Mouse (Mus musculus): ENCODE results near the gene Cd93. TPM values are rescaled to one million over a fixed set of nuclear protein-coding genes. Genes with fewer than 3 reads are reported as not detected.

The Cd93 gene
- polyA plus RNA-seq, 1 experiment, result 0.12 TPM

DNA sequence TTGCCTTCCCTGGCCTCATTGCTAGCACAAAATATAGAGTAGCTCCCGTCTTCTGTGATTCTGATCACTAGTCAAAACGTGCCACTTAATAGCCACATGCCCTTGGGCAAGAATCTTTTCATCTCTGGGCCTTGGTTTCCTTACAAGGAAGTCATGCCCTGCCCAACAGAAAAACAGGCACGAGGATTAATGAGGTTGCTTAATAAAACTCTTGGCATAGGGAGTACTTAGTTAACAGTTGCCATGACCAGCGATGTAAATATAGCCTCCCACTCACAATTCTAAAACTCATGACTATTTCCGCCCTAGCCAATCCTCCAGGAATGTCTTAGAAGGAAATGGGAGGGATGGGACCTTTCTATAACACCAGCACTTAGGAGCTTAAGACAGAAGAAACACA is 8.1 kb upstream of the Cd93 start:
- H3K4me3 ChIP-seq, result no peak overlapping the region
- no peaks in the 10 kb centered on the region for H3K27me3 ChIP-seq (ENCODE audit: control insufficient read depth, insufficient read depth, insufficient read length)
- H3K36me3 ChIP-seq (ENCODE audit: control insufficient read depth, insufficient read depth), result no peaks in the 10 kb centered on the region
- no peaks in the 10 kb centered on the region for H3K79me2 ChIP-seq (ENCODE audit: control insufficient read depth, insufficient read depth)
- no peak overlapping the region for H3K4me2 ChIP-seq (ENCODE audit: low read depth)
- TF ChIP-seq MYOG (IDR thresholded peaks at IDR 0.05; ENCODE audit: control insufficient read depth in 1 of 3, insufficient read depth in 1 of 3, insufficient read length in 2 of 3, low read depth in 2 of 3), result no peak
- no peak for TF ChIP-seq USF1 (IDR thresholded peaks at IDR 0.05; ENCODE audit: low read depth)
- no peak for TF ChIP-seq POLR2AphosphoS2 (IDR thresholded peaks at IDR 0.05; ENCODE audit: insufficient read length, low read depth)
- no peak for TF ChIP-seq MAX (IDR thresholded peaks at IDR 0.05; ENCODE audit: low read depth)
- TF ChIP-seq TCF3 (IDR thresholded peaks at IDR 0.05; ENCODE audit: insufficient read length, low read depth), result no peak
- no peak for TF ChIP-seq CEBPB (IDR thresholded peaks at IDR 0.05; ENCODE audit: insufficient read depth, poor library complexity, severe bottlenecking)
- no peak for TF ChIP-seq POLR2A (IDR thresholded peaks at IDR 0.05; ENCODE audit: insufficient read length, low read depth)
- no peak for TF ChIP-seq TCF12 (IDR thresholded peaks at IDR 0.05; ENCODE audit: insufficient read depth, poor library complexity, severe bottlenecking)
- no peak overlapping the region for H3ac ChIP-seq (ENCODE audit: control insufficient read depth, insufficient read length)

GRCm38 (mm10) chr2:148450616-148451015 is 7.3 kb upstream of the Cd93 start:
- Histone ChIP-seq H3ac (ENCODE audit: control insufficient read depth, insufficient read length) (no peak overlapping the region), H3K27me3 (ENCODE audit: control insufficient read depth, insufficient read depth, insufficient read length) (no peaks in the 10 kb centered on the region), H3K36me3 (ENCODE audit: control insufficient read depth, insufficient read depth) (no peaks in the 10 kb centered on the region), H3K4me3 (no peak overlapping the region), H3K79me2 (ENCODE audit: control insufficient read depth, insufficient read depth) (no peaks in the 10 kb centered on the region), H3K4me2 (ENCODE audit: low read depth) (no peak overlapping the region)
- no peak for TF ChIP-seq POLR2A (IDR thresholded peaks at IDR 0.05; ENCODE audit: insufficient read length, low read depth)
- no peak for TF ChIP-seq CEBPB (IDR thresholded peaks at IDR 0.05; ENCODE audit: insufficient read depth, poor library complexity, severe bottlenecking)
- TF ChIP-seq MAX (IDR thresholded peaks at IDR 0.05; ENCODE audit: low read depth), result no peak

GRCm38 (mm10) chr2:148449659-148450058 is 6.3 kb upstream of the Cd93 start:
- Histone ChIP-seq H3K27me3 (ENCODE audit: control insufficient read depth, insufficient read depth, insufficient read length) (no peaks in the 10 kb centered on the region), H3ac (ENCODE audit: control insufficient read depth, insufficient read length) (no peak overlapping the region), H3K36me3 (ENCODE audit: control insufficient read depth, insufficient read depth) (no peaks in the 10 kb centered on the region), H3K4me3 (no peak overlapping the region), H3K79me2 (ENCODE audit: control insufficient read depth, insufficient read depth) (no peaks in the 10 kb centered on the region), H3K4me2 (ENCODE audit: low read depth) (no peak overlapping the region)
- TF ChIP-seq TCF12 (IDR thresholded peaks at IDR 0.05; ENCODE audit: insufficient read depth, poor library complexity, severe bottlenecking), result no peak
- no peak for TF ChIP-seq USF1 (IDR thresholded peaks at IDR 0.05; ENCODE audit: low read depth)
- TF ChIP-seq SRF (IDR thresholded peaks at IDR 0.05; ENCODE audit: control insufficient read depth, insufficient read length, low read depth), result no peak
- no peak for TF ChIP-seq MAX (IDR thresholded peaks at IDR 0.05; ENCODE audit: low read depth)
- no peak for TF ChIP-seq POLR2AphosphoS2 (IDR thresholded peaks at IDR 0.05; ENCODE audit: insufficient read length, low read depth)
- TF ChIP-seq E2F4 (IDR thresholded peaks at IDR 0.05; ENCODE audit: insufficient read depth), result no peak
- TF ChIP-seq CEBPB (IDR thresholded peaks at IDR 0.05; ENCODE audit: insufficient read depth, poor library complexity, severe bottlenecking), result no peak

GRCm38 (mm10) chr2:148446446-148446845 is 3.1 kb upstream of the Cd93 start:
- Histone ChIP-seq H3ac (ENCODE audit: control insufficient read depth, insufficient read length) (no peak overlapping the region), H3K36me3 (ENCODE audit: control insufficient read depth, insufficient read depth) (no peaks in the 10 kb centered on the region), H3K79me2 (ENCODE audit: control insufficient read depth, insufficient read depth) (no peaks in the 10 kb centered on the region), H3K4me3 (no peak overlapping the region), H3K4me2 (ENCODE audit: low read depth) (no peak overlapping the region), H3K27me3 (ENCODE audit: control insufficient read depth, insufficient read depth, insufficient read length) (no peaks in the 10 kb centered on the region)
- peak in 1 of 3 experiments; percentile 14 for TF ChIP-seq MYOG (IDR thresholded peaks at IDR 0.05; ENCODE audit: control insufficient read depth in 1 of 3, insufficient read depth in 1 of 3, insufficient read length in 2 of 3, low read depth in 2 of 3)
- peak in 2 of 3 experiments; percentile 40 to 49 for TF ChIP-seq MYOD1 (IDR thresholded peaks at IDR 0.05; ENCODE audit: control insufficient read depth in 1 of 3, insufficient read length in 2 of 3, low read depth in 2 of 3)
- no peak for TF ChIP-seq REST (IDR thresholded peaks at IDR 0.05; ENCODE audit: insufficient read depth, insufficient read length)
- no peak for TF ChIP-seq POLR2AphosphoS2 (IDR thresholded peaks at IDR 0.05; ENCODE audit: insufficient read length, low read depth)
- TF ChIP-seq TCF12 (IDR thresholded peaks at IDR 0.05; ENCODE audit: insufficient read depth, poor library complexity, severe bottlenecking), result no peak
- TF ChIP-seq SRF (IDR thresholded peaks at IDR 0.05; ENCODE audit: control insufficient read depth, insufficient read length, low read depth), result no peak
- TF ChIP-seq CEBPB (IDR thresholded peaks at IDR 0.05; ENCODE audit: insufficient read depth, poor library complexity, severe bottlenecking), result no peak
- TF ChIP-seq MAX (IDR thresholded peaks at IDR 0.05; ENCODE audit: low read depth), result no peak
- no peak for TF ChIP-seq POLR2A (IDR thresholded peaks at IDR 0.05; ENCODE audit: insufficient read length, low read depth)
- TF ChIP-seq USF1 (IDR thresholded peaks at IDR 0.05; ENCODE audit: low read depth), result no peak
- TF ChIP-seq E2F4 (IDR thresholded peaks at IDR 0.05; ENCODE audit: insufficient read depth), result no peak
- TF ChIP-seq TCF3 (IDR thresholded peaks at IDR 0.05; ENCODE audit: insufficient read length, low read depth), result no peak

DNA sequence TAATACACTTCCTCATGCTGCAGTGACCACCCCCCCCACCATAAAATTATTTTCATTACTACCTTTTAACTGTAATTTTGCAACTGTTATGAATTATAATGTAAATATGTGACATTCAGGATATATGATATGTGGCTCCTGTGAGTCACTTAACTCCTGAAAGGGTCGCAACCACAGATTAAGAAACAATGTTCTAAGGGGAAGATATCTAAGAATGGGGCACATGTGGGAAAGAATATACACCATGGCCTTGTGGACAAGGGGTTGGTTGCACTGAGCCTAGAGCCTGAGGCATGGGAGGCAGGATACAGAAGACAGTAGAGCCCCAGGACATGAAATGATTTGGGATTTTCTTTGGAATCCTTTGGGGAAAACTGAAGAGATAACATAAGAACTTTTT is 2.3 kb upstream of the Cd93 start:
- Histone ChIP-seq H3K79me2 (ENCODE audit: control insufficient read depth, insufficient read depth) (no peaks in the 10 kb centered on the region), H3K4me2 (ENCODE audit: low read depth) (no peak overlapping the region), H3K36me3 (ENCODE audit: control insufficient read depth, insufficient read depth) (no peaks in the 10 kb centered on the region), H3K27me3 (ENCODE audit: control insufficient read depth, insufficient read depth, insufficient read length) (no peaks in the 10 kb centered on the region), H3K4me3 (no peak overlapping the region), H3ac (ENCODE audit: control insufficient read depth, insufficient read length) (no peak overlapping the region)
- no peak for TF ChIP-seq TCF3 (IDR thresholded peaks at IDR 0.05; ENCODE audit: insufficient read length, low read depth)
- TF ChIP-seq POLR2A (IDR thresholded peaks at IDR 0.05; ENCODE audit: insufficient read length, low read depth), result no peak
- no peak for TF ChIP-seq MYOD1 (IDR thresholded peaks at IDR 0.05; ENCODE audit: control insufficient read depth in 1 of 3, insufficient read length in 2 of 3, low read depth in 2 of 3)
- TF ChIP-seq REST (IDR thresholded peaks at IDR 0.05; ENCODE audit: insufficient read depth, insufficient read length), result no peak
- no peak for TF ChIP-seq MAX (IDR thresholded peaks at IDR 0.05; ENCODE audit: low read depth)
- no peak for TF ChIP-seq MYOG (IDR thresholded peaks at IDR 0.05; ENCODE audit: control insufficient read depth in 1 of 3, insufficient read depth in 1 of 3, insufficient read length in 2 of 3, low read depth in 2 of 3)
- TF ChIP-seq TCF12 (IDR thresholded peaks at IDR 0.05; ENCODE audit: insufficient read depth, poor library complexity, severe bottlenecking), result no peak
- no peak for TF ChIP-seq POLR2AphosphoS2 (IDR thresholded peaks at IDR 0.05; ENCODE audit: insufficient read length, low read depth)
- TF ChIP-seq SRF (IDR thresholded peaks at IDR 0.05; ENCODE audit: control insufficient read depth, insufficient read length, low read depth), result no peak
- no peak for TF ChIP-seq USF1 (IDR thresholded peaks at IDR 0.05; ENCODE audit: low read depth)
- TF ChIP-seq CEBPB (IDR thresholded peaks at IDR 0.05; ENCODE audit: insufficient read depth, poor library complexity, severe bottlenecking), result no peak
- TF ChIP-seq E2F4 (IDR thresholded peaks at IDR 0.05; ENCODE audit: insufficient read depth), result no peak

All from myocyte (in vitro differentiated cells).